In genomic region chr4:137487286-137488000, GRCm38 (mm10) we compare ENCODE assay signal across 9 mouse cellular contexts. TPM values are rescaled to one million over a fixed set of nuclear protein-coding genes. Genes with fewer than 3 reads are reported as not detected.
DNase-seq lines count a peak whose midpoint lies in the region; ATAC-seq lines count a peak whose summit lies in the region.
"Had no signal": no experiment of that assay in that cellular context is flagged by ENCODE, and none has a peak within 500 bp of the region (broad histone marks: within the 10 kb centered on the region; RNA-seq: fewer than 3 reads in every experiment).

No protein-coding gene starts in this region.

- peaks cover 57% of the 10 kb centered on the region for H3K4me1 ChIP-seq in neural tube, embryonic 11.5 days (ENCODE audit: control insufficient read depth, insufficient read depth, low read length)
- H3K4me1 ChIP-seq in lung, embryonic 15.5 days: peaks cover 78% of the 10 kb centered on the region

- 39% methylated on average over 10 of the region's 10 CpGs for WGBS in neural tube, embryonic 11.5 days
- 21% methylated on average over 10 of the region's 10 CpGs for WGBS in lung, embryonic 15.5 days

- DNase-seq in neural tube, embryonic 11.5 days (ENCODE audit: low spot score): no peak
- no peak for DNase-seq in neural tube, embryonic 10.5 days (ENCODE audit: extremely low spot score, low spot score)
- DNase-seq in gastrocnemius, postnatal 36 days: peak; percentile 76 to 77
- DNase-seq in kidney, adult 18-20 months: peak; percentile 67
- no peak for DNase-seq in right cerebral cortex, adult 18-20 months
- DNase-seq in T-cell, adult 2 months (ENCODE audit: low spot score): no peak

- H3K4me2 ChIP-seq in neural tube, embryonic 11.5 days (ENCODE audit: low read depth): no peak overlapping the region
- peak overlapping the region; percentile 23; the same call in 1 of the 2 replicates for H3K4me2 ChIP-seq in lung, embryonic 15.5 days

- H3K4me3 ChIP-seq in neural tube, embryonic 11.5 days (ENCODE audit: low read depth, low read length): no peak overlapping the region
- H3K4me3 ChIP-seq in lung, embryonic 15.5 days: no peak overlapping the region

- intact Hi-C loops in gastrocnemius, postnatal 36 days (cut with DNase I): no loop called here

- H3K27me3 ChIP-seq in neural tube, embryonic 11.5 days (ENCODE audit: control insufficient read depth, insufficient read depth, low read length): no peaks in the 10 kb centered on the region
- H3K27me3 ChIP-seq in lung, embryonic 15.5 days: no peaks in the 10 kb centered on the region

- peak overlapping the region; percentile 37; the same call in 1 of the 2 replicates for H3K9ac ChIP-seq in neural tube, embryonic 11.5 days (ENCODE audit: low read length)
- H3K9ac ChIP-seq in lung, embryonic 15.5 days: no peak overlapping the region

- no peaks in the 10 kb centered on the region for H3K36me3 ChIP-seq in neural tube, embryonic 11.5 days (ENCODE audit: control insufficient read depth, insufficient read depth, low read length)
- no peaks in the 10 kb centered on the region for H3K36me3 ChIP-seq in lung, embryonic 15.5 days

- 0 out of 2 replicates have a peak overlapping the region, but pooled peaks have one; percentile 49 for H3K27ac ChIP-seq in neural tube, embryonic 11.5 days (ENCODE audit: low read depth, low read length)
- H3K27ac ChIP-seq in lung, embryonic 15.5 days: peak overlapping the region; percentile 93

- no peaks in the 10 kb centered on the region for H3K9me3 ChIP-seq in neural tube, embryonic 11.5 days (ENCODE audit: control insufficient read depth, low read length)
- H3K9me3 ChIP-seq in lung, embryonic 15.5 days: no peaks in the 10 kb centered on the region

- ATAC-seq in neural tube, embryonic 11.5 days (ENCODE audit: insufficient read depth, low FRiP score, low TSS enrichment): no peak; the same call in 1 of the 2 replicates
- peak; percentile 57 for ATAC-seq in lung, embryonic 15.5 days (ENCODE audit: borderline replicate concordance, extremely low read depth, low FRiP score, low TSS enrichment)
- ATAC-seq in megakaryocyte progenitor cell, adult 5-6 weeks (replicated peaks; ENCODE audit: poor library complexity): no peak

RNA-seq across cellular contexts. Expression of gene Hspg2, which starts 18.9 kb away (rescaled TPM):
- 18.6 and 21.5 TPM in 2 replicates for polyA plus RNA-seq in neural tube, embryonic 11.5 days (2014; fragmentation: Nextera tagmentation; extraction: Ambion mirVana)
- total RNA-seq in gastrocnemius, postnatal 36 days (2021): 10 to 100 TPM; 84.4 to 94.7 TPM
- 32.0 and 32.1 TPM in 2 replicates for polyA plus RNA-seq in lung, embryonic 15.5 days (2015; fragmentation: Nextera tagmentation; extraction: Ambion mirVana)
- 0.37 TPM in 1 of 2 replicates, not detected in the other for total RNA-seq in megakaryocyte progenitor cell, adult 5-6 weeks (2015)
- not detected in 2 replicates for total RNA-seq in megakaryocyte progenitor cell, adult 5-6 weeks (2017)

RNA-seq across cellular contexts. Expression of gene 1700013G24Rik, which starts 34.4 kb away (rescaled TPM):
- not detected in 2 replicates for polyA plus RNA-seq in neural tube, embryonic 11.5 days (2014; fragmentation: Nextera tagmentation; extraction: Ambion mirVana)
- total RNA-seq in gastrocnemius, postnatal 36 days (2021): not detected
- polyA plus RNA-seq in lung, embryonic 15.5 days (2015; fragmentation: Nextera tagmentation; extraction: Ambion mirVana): not detected in 2 replicates
- total RNA-seq in megakaryocyte progenitor cell, adult 5-6 weeks (2015): not detected in 2 replicates
- total RNA-seq in megakaryocyte progenitor cell, adult 5-6 weeks (2017): not detected in 2 replicates
- polyA plus RNA-seq: limb, embryonic 11.5 days had no signal

RNA-seq across cellular contexts. Expression of gene Cela3b, which starts 57.1 kb away (rescaled TPM):
- polyA plus RNA-seq in neural tube, embryonic 11.5 days (2014; fragmentation: Nextera tagmentation; extraction: Ambion mirVana): not detected in 2 replicates
- not detected for total RNA-seq in gastrocnemius, postnatal 36 days (2021)
- 0.16 and 0.94 TPM in 2 replicates for polyA plus RNA-seq in lung, embryonic 15.5 days (2015; fragmentation: Nextera tagmentation; extraction: Ambion mirVana)
- total RNA-seq in megakaryocyte progenitor cell, adult 5-6 weeks (2015): not detected in 2 replicates
- total RNA-seq in megakaryocyte progenitor cell, adult 5-6 weeks (2017): not detected in 2 replicates
- polyA plus RNA-seq: limb, embryonic 11.5 days had no signal

Comparison
In these comparisons a context has a peak if more than half of its experiments do, and no peak if none do; other contexts are left out.
1. DNase-seq: peak in gastrocnemius, postnatal 36 days (2 of 2) and kidney, adult 18-20 months (single experiment); none in neural tube, embryonic 11.5 days (single experiment), neural tube, embryonic 10.5 days (single experiment), right cerebral cortex, adult 18-20 months (single experiment) and T-cell, adult 2 months (single experiment).
2. RNA of gene Hspg2, which starts 18.9 kb away (total RNA-seq): 84.4 to 94.7 TPM in gastrocnemius, postnatal 36 days; 0.37 TPM in megakaryocyte progenitor cell, adult 5-6 weeks; every median in the first group is over 10 times any median in the second.